Mouse (Mus musculus): ENCODE measurements around the gene Kdm5c. TPM values are rescaled to one million over a fixed set of nuclear protein-coding genes. Genes with fewer than 3 reads are reported as not detected.
"Not testable (repeated sequence)": the region's sequence is repeated elsewhere in the genome, so short reads cannot be mapped to it uniquely, and the experiment has no call there.

The Kdm5c gene
- total RNA-seq, 1 experiment, result 128 TPM

DNA sequence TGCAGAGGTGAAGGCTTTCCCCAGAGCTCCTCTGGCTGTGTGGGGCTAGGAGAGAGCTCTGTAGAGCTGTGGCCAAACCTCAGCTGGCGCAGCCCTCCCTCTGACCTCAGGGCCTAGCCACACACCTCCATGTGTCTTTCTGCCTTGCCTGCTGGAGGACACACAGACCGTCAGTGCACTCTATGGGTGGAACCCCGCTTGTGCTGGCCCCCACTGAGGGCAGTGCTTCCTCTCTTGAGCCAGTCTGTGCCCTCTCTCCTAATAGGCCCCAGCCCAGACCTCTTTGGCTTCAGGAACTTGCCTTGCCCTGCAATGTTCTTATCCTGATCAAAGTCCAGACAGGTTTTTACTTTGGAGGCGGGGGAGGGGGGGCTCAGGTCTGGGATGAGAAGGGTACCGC lies 8.5 kb upstream of the Kdm5c start:
- H3K4me1 ChIP-seq (ENCODE audit: control insufficient read depth in 2 of 2, insufficient read depth in 2 of 2, low read length in 2 of 2, poor library complexity in 1 of 2), result no peaks in the 10 kb centered on the region
- in situ Hi-C loops (cut with MboI; ENCODE audit: low sequenced_read_pairs in 2 of 2, unreplicated experiment in 2 of 2), result no loop called here
- TF ChIP-seq ZNF384 (IDR thresholded peaks at IDR 0.05; ENCODE audit: low read depth, low read length) (no peak), HCFC1 (IDR thresholded peaks at IDR 0.05; ENCODE audit: borderline replicate concordance, insufficient read depth, low read length) (no peak), MAFK (IDR thresholded peaks at IDR 0.05; ENCODE audit: insufficient read depth, low read depth, low read length) (no peak), CHD2 (IDR thresholded peaks at IDR 0.05; ENCODE audit: low read depth, low read length) (no peak), ZC3H11A (IDR thresholded peaks at IDR 0.05; ENCODE audit: borderline replicate concordance, low read depth, low read length) (no peak)
- H3K9ac ChIP-seq (ENCODE audit: insufficient read depth, low read depth, low read length, poor library complexity, severe bottlenecking), result no peak overlapping the region
- no peak overlapping the region for H3K27ac ChIP-seq (ENCODE audit: insufficient read depth, low read depth, low read length, poor library complexity, severe bottlenecking)
- H3K36me3 ChIP-seq (ENCODE audit: control insufficient read depth, insufficient read depth, low read length, poor library complexity, severe bottlenecking), result no peaks in the 10 kb centered on the region
- no peak for DNase-seq (ENCODE audit: low read depth, low spot score)
- no peaks in the 10 kb centered on the region for H3K9me3 ChIP-seq (ENCODE audit: control insufficient read depth, insufficient read depth, low read depth, low read length)
- no peak overlapping the region for H3K4me3 ChIP-seq (ENCODE audit: insufficient read depth in 1 of 2, low read depth in 1 of 2, low read length in 2 of 2, poor library complexity in 1 of 2, severe bottlenecking in 1 of 2)

DNA sequence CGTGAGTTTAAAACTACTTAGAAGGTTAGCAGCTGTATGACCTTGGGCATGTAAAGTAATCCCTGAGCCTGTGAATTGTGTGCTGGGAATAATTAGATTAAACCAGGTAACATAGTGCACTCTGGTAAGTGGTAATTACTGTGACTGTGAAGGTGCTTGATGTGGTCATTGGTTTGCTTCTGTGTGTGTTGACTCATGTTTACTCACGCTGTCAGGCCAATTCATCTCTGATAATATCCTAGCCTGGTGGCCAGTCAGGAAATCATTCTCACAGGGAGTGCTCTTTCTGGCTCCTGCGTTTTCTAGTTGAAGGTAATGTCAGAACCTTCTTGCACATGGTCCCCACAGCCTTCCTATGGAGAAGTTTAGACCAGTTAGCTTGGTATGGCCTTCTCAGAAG lies 1.3 kb downstream of the Kdm5c start:
- Histone ChIP-seq H3K4me3 (ENCODE audit: insufficient read depth in 1 of 2, low read depth in 1 of 2, low read length in 2 of 2, poor library complexity in 1 of 2, severe bottlenecking in 1 of 2) (peak overlapping the region; percentile 84 to 97), H3K4me1 (ENCODE audit: control insufficient read depth in 2 of 2, insufficient read depth in 2 of 2, low read length in 2 of 2, poor library complexity in 1 of 2) (no peaks in the 10 kb centered on the region), H3K9me3 (ENCODE audit: control insufficient read depth, insufficient read depth, low read depth, low read length) (no peaks in the 10 kb centered on the region), H3K9ac (ENCODE audit: insufficient read depth, low read depth, low read length, poor library complexity, severe bottlenecking) (peak overlapping the region; percentile 91), H3K36me3 (ENCODE audit: control insufficient read depth, insufficient read depth, low read length, poor library complexity, severe bottlenecking) (peaks cover 2% of the 10 kb centered on the region), H3K27ac (ENCODE audit: insufficient read depth, low read depth, low read length, poor library complexity, severe bottlenecking) (no peak overlapping the region)
- TF ChIP-seq CHD2 (IDR thresholded peaks at IDR 0.05; ENCODE audit: low read depth, low read length) (no peak), ZC3H11A (IDR thresholded peaks at IDR 0.05; ENCODE audit: borderline replicate concordance, low read depth, low read length) (no peak), ZNF384 (IDR thresholded peaks at IDR 0.05; ENCODE audit: low read depth, low read length) (no peak), HCFC1 (IDR thresholded peaks at IDR 0.05; ENCODE audit: borderline replicate concordance, insufficient read depth, low read length) (no peak), MAFK (IDR thresholded peaks at IDR 0.05; ENCODE audit: insufficient read depth, low read depth, low read length) (no peak)
- in situ Hi-C loops (cut with MboI; ENCODE audit: low sequenced_read_pairs in 2 of 2, unreplicated experiment in 2 of 2), result no loop called here
- no peak for DNase-seq (ENCODE audit: low read depth, low spot score)

DNA sequence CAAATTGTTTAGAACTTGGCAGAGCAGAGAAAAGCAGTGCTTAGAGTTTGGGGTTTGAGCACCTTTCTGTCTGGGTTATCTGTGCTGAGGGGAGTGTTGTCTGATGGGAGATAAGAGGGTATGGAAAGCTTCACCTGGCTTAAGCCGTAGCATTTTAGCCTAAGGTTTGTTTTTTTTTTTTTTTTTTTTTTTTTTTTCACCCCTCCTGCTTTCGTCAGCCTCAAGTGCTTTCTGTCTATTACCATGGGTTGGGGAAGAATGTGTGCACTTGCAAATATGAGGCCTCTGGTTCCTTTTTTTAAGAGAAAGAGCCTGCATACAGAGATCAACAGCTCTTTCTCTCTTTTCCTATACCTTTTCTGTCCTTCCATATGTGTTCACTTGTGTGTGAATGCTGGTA lies 2.9 kb downstream of the Kdm5c start:
- no peak overlapping the region for H3K9ac ChIP-seq (ENCODE audit: insufficient read depth, low read depth, low read length, poor library complexity, severe bottlenecking)
- in situ Hi-C loops (cut with MboI; ENCODE audit: low sequenced_read_pairs in 2 of 2, unreplicated experiment in 2 of 2), result no loop called here
- H3K36me3 ChIP-seq (ENCODE audit: control insufficient read depth, insufficient read depth, low read length, poor library complexity, severe bottlenecking), result peaks cover 9% of the 10 kb centered on the region
- no peaks in the 10 kb centered on the region for H3K4me1 ChIP-seq (ENCODE audit: control insufficient read depth in 2 of 2, insufficient read depth in 2 of 2, low read length in 2 of 2, poor library complexity in 1 of 2)
- TF ChIP-seq ZNF384 (IDR thresholded peaks at IDR 0.05; ENCODE audit: low read depth, low read length) (peak; percentile 52; the same call in 1 of the 2 replicates), CHD2 (IDR thresholded peaks at IDR 0.05; ENCODE audit: low read depth, low read length) (no peak)
- H3K4me3 ChIP-seq (ENCODE audit: insufficient read depth in 1 of 2, low read depth in 1 of 2, low read length in 2 of 2, poor library complexity in 1 of 2, severe bottlenecking in 1 of 2), result no peak overlapping the region
- DNase-seq (ENCODE audit: low read depth, low spot score), result no peak
- no peaks in the 10 kb centered on the region for H3K9me3 ChIP-seq (ENCODE audit: control insufficient read depth, insufficient read depth, low read depth, low read length)
- H3K27ac ChIP-seq (ENCODE audit: insufficient read depth, low read depth, low read length, poor library complexity, severe bottlenecking), result no peak overlapping the region

DNA sequence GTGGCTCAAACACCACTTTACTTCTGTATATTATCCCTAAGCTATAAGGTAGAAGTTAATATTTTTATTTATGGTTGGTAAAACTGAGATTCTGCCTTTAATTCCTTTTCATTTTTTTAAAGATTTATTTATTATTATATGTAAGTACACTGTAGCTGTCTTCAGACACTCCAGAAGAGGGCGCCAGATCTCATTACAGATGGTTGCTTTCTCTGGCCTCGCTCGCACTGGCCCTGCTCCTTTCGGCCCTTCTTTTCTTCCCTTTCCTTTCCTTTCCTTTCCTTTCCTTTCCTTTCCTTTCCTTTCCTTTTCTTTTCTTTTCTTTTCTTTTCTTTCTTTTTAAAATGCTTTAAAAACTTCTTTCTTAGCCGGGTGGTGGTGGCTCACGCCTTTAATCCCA lies 10.3 kb downstream of the Kdm5c start:
- H3K4me3 ChIP-seq (ENCODE audit: insufficient read depth in 1 of 2, low read depth in 1 of 2, low read length in 2 of 2, poor library complexity in 1 of 2, severe bottlenecking in 1 of 2); in situ Hi-C loops (cut with MboI; ENCODE audit: low sequenced_read_pairs in 2 of 2, unreplicated experiment in 2 of 2); H3K27ac ChIP-seq (ENCODE audit: insufficient read depth, low read depth, low read length, poor library complexity, severe bottlenecking); DNase-seq (ENCODE audit: low read depth, low spot score); H3K9ac ChIP-seq (ENCODE audit: insufficient read depth, low read depth, low read length, poor library complexity, severe bottlenecking); H3K4me1 ChIP-seq (ENCODE audit: control insufficient read depth in 2 of 2, insufficient read depth in 2 of 2, low read length in 2 of 2, poor library complexity in 1 of 2); H3K9me3 ChIP-seq (ENCODE audit: control insufficient read depth, insufficient read depth, low read depth, low read length): not testable (repeated sequence)
- H3K36me3 ChIP-seq (ENCODE audit: control insufficient read depth, insufficient read depth, low read length, poor library complexity, severe bottlenecking), result peaks cover 25% of the 10 kb centered on the region

DNA sequence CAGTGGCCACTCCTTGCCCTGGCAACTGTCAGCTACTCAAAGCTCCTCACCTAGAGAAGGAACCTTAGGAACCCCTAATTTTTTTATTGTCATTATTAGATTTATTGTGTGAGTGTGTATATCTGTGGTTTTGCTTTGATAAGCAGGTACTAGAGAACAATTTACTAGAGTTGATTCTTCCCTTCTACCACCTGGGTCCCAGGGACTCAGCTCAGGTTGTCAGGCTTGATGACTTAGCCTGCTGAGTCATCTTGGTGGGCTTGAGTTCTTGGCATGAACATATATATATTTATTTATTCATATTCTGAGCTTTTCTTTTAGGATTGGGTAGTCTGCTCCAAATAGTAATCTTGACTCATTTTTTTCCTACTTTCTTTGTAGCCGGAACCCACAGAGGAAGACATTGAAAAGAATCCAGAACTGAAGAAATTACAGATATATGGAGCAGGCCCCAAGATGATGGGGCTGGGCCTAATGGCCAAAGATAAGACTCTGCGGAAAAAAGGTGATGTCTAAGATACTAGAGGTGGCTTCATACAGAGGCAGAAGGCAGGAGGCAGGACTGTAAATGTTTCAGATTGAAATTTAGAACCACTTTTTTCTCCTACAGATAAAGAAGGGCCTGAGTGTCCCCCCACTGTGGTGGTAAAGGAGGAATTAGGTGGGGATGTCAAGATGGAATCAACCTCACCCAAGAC lies 11.8 kb downstream of the Kdm5c start:
- no peak for DNase-seq (ENCODE audit: low read depth, low spot score)
- no peak overlapping the region for H3K27ac ChIP-seq (ENCODE audit: insufficient read depth, low read depth, low read length, poor library complexity, severe bottlenecking)
- H3K36me3 ChIP-seq (ENCODE audit: control insufficient read depth, insufficient read depth, low read length, poor library complexity, severe bottlenecking), result peaks cover 25% of the 10 kb centered on the region
- no peaks in the 10 kb centered on the region for H3K4me1 ChIP-seq (ENCODE audit: control insufficient read depth in 2 of 2, insufficient read depth in 2 of 2, low read length in 2 of 2, poor library complexity in 1 of 2)
- in situ Hi-C loops (cut with MboI; ENCODE audit: low sequenced_read_pairs in 2 of 2, unreplicated experiment in 2 of 2), result no loop called here
- H3K9ac ChIP-seq (ENCODE audit: insufficient read depth, low read depth, low read length, poor library complexity, severe bottlenecking), result no peak overlapping the region
- no peak for TF ChIP-seq ZC3H11A (IDR thresholded peaks at IDR 0.05; ENCODE audit: borderline replicate concordance, low read depth, low read length)
- TF ChIP-seq MAFK (IDR thresholded peaks at IDR 0.05; ENCODE audit: insufficient read depth, low read depth, low read length), result no peak
- no peak for TF ChIP-seq HCFC1 (IDR thresholded peaks at IDR 0.05; ENCODE audit: borderline replicate concordance, insufficient read depth, low read length)
- no peak for TF ChIP-seq CHD2 (IDR thresholded peaks at IDR 0.05; ENCODE audit: low read depth, low read length)
- no peaks in the 10 kb centered on the region for H3K9me3 ChIP-seq (ENCODE audit: control insufficient read depth, insufficient read depth, low read depth, low read length)
- H3K4me3 ChIP-seq (ENCODE audit: insufficient read depth in 1 of 2, low read depth in 1 of 2, low read length in 2 of 2, poor library complexity in 1 of 2, severe bottlenecking in 1 of 2), result no peak overlapping the region
